Mouse (Mus musculus) layer of hippocampus, postnatal 10 days (tissue): ENCODE measurements at regions not wholly inside any gene's neighbourhood (a gene's known extent, or its start where the extent isn't known, plus 50 kb on each side); places are given as distances from the start of the nearest gene placed in this dataset.

Experiments
- DNase-seq, 2 experiments: peaks; one replicate each; pipeline ENCODE4 v3.0.0; 2021; ENCODE audit warnings: low spot score in 2 of 2

DNA sequence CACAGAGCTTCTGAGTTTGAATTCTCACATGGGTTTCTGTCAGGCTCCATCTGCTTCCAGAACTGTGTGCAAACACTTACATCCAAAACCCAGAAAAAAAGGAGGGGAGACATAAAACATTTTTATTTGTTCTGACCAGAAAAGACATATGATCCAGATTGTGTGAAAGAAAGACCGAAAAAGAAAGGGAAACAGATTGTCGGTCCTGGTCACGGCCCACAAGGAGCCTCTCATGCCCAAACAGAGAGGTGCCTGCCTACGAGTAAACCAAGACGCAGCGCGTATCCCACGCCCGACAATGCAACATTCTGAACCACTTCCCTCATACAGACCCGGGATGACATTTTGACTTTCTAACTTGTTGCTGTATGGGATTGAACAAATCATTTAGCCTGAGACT lies 65.3 kb upstream of the Rgma start:
- DNase-seq: no peak

DNA sequence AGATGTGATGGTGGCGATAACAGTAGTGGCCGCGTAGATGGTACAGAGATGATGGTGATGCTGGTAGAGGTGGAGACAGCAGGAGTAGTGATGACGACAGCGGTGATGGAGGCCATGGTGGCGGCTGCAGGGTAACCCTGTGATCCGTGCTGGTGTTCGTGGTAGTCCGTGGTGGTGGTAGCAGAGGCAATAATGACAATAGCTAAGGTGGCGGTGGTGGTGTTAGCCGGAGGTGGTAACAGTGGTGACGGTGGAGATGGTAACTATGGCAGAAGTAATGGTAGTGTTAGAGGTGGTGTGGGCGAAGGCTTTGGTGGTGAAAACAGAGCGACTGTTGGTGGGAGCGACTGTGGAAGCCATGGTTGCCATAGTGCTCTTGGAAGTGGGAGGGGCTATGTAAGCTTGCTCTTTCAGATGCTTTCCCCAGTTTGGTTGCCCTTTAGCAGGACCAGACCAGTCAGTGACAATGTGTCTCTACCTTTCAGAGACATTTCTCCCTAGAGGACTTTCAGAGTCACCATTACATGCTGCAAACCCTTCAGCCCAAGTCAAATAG lies 64.7 kb upstream of the Rgma start:
- no peak for DNase-seq

DNA sequence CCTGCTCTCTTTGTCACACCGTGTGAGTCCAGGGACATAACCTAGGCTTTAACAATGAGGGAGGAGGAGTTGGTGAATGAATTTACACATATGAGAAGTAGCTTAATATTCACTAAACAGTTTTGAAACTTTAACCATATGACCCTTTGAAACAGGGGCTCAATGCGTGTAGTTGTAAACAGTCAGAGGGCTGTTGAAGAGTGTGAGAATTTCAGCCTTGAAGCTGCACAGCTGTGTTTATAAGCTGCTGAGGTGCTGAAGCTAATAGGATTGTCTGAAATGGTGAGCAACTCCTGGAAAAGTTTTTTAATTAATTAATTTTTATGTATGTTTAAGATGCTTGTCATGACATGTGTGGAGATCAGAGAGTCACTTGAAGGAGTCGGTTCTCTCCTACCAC lies 59.8 kb upstream of the Rgma start:
- no peak for DNase-seq

DNA sequence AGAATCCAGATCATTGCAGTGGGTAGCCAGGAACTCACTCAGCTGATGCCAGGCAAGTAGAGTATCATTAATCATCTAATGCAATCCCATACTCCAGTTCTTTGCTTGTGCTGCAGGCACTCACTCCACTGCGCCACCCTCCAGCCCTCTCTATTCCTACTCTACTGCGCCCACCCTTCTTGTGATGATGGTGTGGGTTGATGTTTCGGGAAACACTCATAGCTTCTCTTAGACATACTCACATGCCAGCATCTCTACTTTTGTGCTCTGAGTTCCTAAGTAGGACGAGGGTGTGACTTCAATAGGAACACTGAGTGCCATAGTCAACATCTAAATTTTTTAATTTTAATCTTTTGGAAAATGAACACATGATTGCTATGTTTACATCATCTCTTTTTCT lies 57.7 kb upstream of the Rgma start:
- DNase-seq: no peak

DNA sequence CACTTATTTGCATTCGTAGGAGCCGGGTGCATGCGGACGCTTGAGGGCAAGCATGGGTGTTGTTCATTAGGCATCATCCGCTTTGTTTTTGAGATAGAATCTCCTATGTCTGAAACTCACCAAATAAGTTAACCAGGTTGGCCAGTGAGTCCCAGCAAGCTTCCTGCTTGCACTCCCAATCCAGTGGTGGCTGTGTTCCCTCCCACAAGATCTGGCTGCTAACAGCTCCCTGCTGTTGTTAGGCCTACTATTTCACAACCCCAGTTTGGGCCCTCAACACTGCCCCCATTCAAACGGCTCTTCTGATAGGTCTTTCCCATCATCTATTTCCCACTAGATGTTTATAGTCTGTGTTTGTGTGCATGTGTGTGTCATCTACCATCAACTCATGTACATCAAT lies 56.3 kb upstream of the Rgma start:
- no peak for DNase-seq

DNA sequence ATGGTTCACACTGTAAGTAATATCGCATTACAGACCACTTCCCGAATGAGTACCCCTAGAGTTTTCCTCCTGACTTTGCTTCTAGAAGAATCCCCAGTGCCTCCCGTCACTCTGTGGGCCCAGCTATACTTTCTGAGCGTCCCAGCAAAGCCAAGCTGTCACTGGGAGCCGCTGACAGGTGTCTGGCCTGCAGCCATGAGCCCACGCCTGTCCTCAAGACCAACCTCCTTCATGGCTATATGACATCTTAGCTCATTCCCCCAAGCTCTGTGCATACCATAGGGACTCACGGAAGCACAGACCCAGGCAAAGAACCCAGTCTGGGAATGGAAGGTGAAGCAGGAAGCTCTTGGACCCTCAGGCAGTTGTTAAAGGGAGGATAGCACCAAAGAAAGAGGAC lies 55.3 kb upstream of the Rgma start:
- DNase-seq: no peak

DNA sequence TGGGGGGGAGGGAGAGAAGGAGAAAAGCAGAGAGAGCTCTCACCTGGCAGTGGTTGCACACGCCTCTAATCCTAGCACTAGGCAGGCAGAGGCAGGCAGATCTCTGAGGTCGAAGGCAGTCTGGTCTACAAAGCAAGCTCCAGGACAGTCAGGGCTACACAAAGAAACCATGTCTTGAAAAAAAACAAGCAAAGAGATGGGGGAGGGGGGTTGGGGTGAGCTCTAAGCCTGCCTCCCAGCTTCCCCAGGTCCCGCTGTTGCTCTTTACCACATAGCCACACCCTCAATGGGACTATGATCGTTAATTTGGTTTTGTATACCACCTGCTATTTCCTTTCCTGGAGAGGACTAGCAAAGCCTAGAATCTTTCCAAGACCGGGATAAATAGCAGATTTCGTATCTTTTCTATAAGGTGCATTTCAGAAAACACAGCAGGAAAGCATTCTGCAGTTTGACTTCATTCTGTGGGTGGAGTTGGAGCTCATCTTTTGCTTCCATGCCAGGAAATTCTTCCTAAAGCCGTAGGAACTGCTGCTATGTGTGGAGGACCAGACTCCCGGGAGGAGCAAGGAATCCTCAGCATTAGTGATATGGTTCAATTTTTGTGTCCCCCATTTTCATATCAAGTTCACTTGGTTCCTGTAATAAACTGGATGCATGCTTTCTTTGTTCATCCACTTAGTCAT lies 52.7 kb upstream of the Rgma start:
- DNase-seq: no peak

DNA sequence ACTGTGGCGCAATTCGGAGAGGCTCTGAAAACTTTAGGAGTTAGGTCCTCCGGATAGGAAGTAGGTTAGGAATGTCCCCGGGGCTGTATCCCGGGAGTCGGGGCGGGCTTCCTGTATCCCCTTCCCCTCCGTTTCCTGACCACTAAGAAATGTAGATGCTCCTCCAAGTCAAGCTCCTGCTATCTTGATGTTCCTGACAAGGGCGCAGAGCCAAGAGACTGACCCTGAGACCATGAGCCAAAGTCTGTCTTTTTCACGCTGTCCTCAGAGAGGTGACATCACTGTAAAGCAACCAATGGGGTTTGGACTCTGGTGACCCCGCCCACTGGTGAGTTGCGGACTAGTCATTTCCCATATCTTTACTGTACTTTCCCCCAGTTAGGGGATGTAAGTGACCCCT lies 51.8 kb upstream of the Rgma start:
- DNase-seq: no peak

DNA sequence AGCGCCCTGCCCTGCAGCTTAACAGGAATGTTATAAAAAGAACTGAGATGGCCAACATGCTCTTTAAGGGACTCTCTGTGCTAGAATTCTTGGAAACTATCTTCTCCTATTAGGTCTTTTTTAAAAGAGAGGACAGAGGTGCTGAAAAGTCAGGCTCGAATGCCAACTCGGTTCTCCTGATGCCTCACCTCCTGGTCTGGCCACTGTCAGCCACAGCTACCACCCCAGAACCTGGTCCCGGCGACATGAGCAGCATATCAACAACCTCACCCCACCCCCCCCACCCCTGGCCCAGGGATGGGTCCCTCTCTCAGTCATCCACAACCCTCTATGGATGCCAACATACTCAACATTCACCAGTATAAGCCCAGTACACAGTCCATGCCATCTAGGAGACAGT lies 49.8 kb upstream of the Rgma start:
- DNase-seq: no peak
